Mouse (Mus musculus): Measurements from ENCODE around the gene Nkain1. TPM values are rescaled to one million over a fixed set of nuclear protein-coding genes. Genes with fewer than 3 reads are reported as not detected.

The Nkain1 gene
- total and polyA plus RNA-seq, 3 experiments: 5.6 to 16.7 (median 7.0) TPM

DNA sequence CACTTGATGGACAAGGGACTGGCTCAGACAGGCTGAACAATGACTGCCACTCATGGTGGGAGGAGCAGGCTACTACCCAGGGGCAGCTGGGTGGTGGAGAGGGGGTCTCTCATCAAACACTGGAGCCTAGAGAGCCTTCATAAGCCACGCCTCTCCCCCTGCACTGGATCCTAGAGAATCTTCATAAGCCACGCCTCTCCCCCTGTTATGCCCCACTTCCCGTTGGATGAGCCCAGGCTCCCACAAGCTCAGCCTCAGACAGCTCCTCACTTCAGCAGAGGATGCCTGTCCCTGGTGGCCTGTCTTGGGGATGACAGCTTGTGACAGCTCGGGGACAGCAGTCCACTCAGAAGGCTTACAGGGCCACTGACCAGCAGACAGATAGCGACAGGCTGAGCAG is 17.7 kb downstream of the Nkain1 start:
- WGBS: 76% methylated on average over 5 of the region's 5 CpGs
- TF ChIP-seq CTCF (IDR thresholded peaks at IDR 0.05) (no peak), POLR2A (IDR thresholded peaks at IDR 0.05; ENCODE audit: insufficient read depth, low read depth, low read length) (no peak), EP300 (IDR thresholded peaks at IDR 0.05; ENCODE audit: insufficient read depth, low read depth, low read length) (no peak)

GRCm38 (mm10) chr4:130553121-130553448 is 20.9 kb downstream of the Nkain1 start:
- no peak overlapping the region for H3K27ac ChIP-seq
- H3K27me3 ChIP-seq (ENCODE audit: control insufficient read depth, insufficient read depth, low read length): no peaks in the 10 kb centered on the region
- intact Hi-C loops (cut with DNase I): no loop called here
- WGBS: 23% methylated on average over 6 of the region's 6 CpGs
- no peak overlapping the region for H3K9ac ChIP-seq (ENCODE audit: low read depth, low read length)
- no peaks in the 10 kb centered on the region for H3K79me2 ChIP-seq (replicated peaks; ENCODE audit: control insufficient read depth, insufficient read depth, low read length)
- no peaks in the 10 kb centered on the region for H3K4me1 ChIP-seq (ENCODE audit: control insufficient read depth, insufficient read depth, low read length)
- H3K4me3 ChIP-seq: no peak overlapping the region
- no peak for DNase-seq
- no peaks in the 10 kb centered on the region for H3K36me3 ChIP-seq (ENCODE audit: control insufficient read depth, insufficient read depth, low read length)
- TF ChIP-seq EP300 (IDR thresholded peaks at IDR 0.05; ENCODE audit: insufficient read depth, low read depth, low read length) (no peak), CTCF (IDR thresholded peaks at IDR 0.05) (no peak), POLR2A (IDR thresholded peaks at IDR 0.05; ENCODE audit: insufficient read depth, low read depth, low read length) (no peak)

More for the DNA sequence above, 17.7 kb downstream of the Nkain1 start:
- no peaks in the 10 kb centered on the region for H3K27me3 ChIP-seq (ENCODE audit: control insufficient read depth, insufficient read depth, low read length)
- H3K27ac ChIP-seq: no peak overlapping the region
- H3K4me1 ChIP-seq (ENCODE audit: control insufficient read depth, insufficient read depth, low read length): no peaks in the 10 kb centered on the region
- no peaks in the 10 kb centered on the region for H3K36me3 ChIP-seq (ENCODE audit: control insufficient read depth, insufficient read depth, low read length)
- no peak overlapping the region for H3K9ac ChIP-seq (ENCODE audit: low read depth, low read length)
- H3K79me2 ChIP-seq (replicated peaks; ENCODE audit: control insufficient read depth, insufficient read depth, low read length): no peaks in the 10 kb centered on the region
- intact Hi-C loops (cut with DNase I): no loop called here
- H3K4me3 ChIP-seq: no peak overlapping the region
- no peak for DNase-seq

DNA sequence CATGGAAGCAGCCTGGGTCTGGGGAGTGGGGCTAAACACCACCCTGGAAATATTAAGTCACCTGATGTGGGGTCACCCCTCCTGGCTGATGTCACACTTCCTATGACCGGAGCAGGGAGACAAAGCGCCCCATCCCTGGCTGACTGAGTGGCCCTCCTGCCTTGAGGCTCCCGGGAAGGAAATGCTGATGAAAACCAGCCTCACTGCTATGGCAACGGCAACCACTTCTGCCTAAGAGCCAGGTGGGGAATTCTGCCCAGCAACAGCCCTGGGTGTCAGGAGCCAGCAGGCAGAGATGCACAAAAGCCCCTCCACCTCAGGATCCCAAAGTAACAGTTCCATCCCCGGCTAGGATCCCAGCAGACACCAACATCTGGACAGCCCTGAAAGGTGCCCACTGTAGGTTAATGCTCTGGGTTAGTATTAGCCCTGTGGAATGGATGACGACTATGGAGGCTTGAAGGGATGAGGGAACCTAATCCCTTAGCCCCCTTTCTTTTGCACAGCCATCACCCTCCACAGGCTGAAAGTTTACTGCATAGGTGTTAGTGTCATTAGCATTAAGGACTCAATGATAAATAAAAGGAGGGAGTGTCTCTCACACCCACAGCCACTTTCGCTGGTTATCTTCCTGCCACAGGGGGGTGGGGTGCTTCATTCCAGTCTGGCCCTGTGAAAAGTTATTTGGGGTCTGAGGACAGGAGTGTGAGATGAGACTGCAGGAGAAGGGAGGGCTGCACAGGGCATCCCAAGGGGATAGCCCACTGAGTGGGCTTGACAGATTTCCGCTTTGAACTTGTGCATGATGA is 21.5 kb downstream of the Nkain1 start:
- intact Hi-C loops (cut with DNase I): no loop called here
- H3K4me3 ChIP-seq: no peak overlapping the region
- H3K79me2 ChIP-seq (replicated peaks; ENCODE audit: control insufficient read depth, insufficient read depth, low read length): no peaks in the 10 kb centered on the region
- no peak for TF ChIP-seq CTCF (IDR thresholded peaks at IDR 0.05)
- 34% methylated on average over 8 of the region's 8 CpGs for WGBS
- no peaks in the 10 kb centered on the region for H3K4me1 ChIP-seq (ENCODE audit: control insufficient read depth, insufficient read depth, low read length)
- H3K27me3 ChIP-seq (ENCODE audit: control insufficient read depth, insufficient read depth, low read length): no peaks in the 10 kb centered on the region
- H3K9ac ChIP-seq (ENCODE audit: low read depth, low read length): no peak overlapping the region
- H3K27ac ChIP-seq: no peak overlapping the region
- no peaks in the 10 kb centered on the region for H3K36me3 ChIP-seq (ENCODE audit: control insufficient read depth, insufficient read depth, low read length)
- no peak for DNase-seq

DNA sequence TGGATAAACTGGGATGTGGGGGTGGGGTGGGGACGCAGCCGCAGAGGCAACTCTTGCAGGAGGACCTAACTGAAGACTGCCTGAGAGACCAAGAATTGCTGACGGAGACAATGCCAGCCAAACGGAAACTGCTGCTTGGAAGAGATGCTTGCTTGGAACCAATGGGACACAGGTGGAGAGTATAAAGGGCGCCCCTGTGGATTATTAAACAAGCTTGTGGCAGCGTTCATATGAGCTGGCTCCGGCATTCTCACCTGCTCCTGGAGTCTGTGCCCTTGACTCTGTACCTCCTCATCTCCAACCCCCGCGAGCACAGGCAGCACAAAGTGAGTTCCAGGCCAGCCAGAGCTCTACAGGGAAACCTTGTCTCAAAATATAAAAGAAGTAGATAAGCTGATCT is 23.5 kb downstream of the Nkain1 start:
- Histone ChIP-seq H3K9ac (ENCODE audit: low read depth, low read length) (no peak overlapping the region), H3K27me3 (ENCODE audit: control insufficient read depth, insufficient read depth, low read length) (no peaks in the 10 kb centered on the region), H3K4me1 (ENCODE audit: control insufficient read depth, insufficient read depth, low read length) (no peaks in the 10 kb centered on the region), H3K4me3 (no peak overlapping the region), H3K79me2 (replicated peaks; ENCODE audit: control insufficient read depth, insufficient read depth, low read length) (no peaks in the 10 kb centered on the region), H3K27ac (no peak overlapping the region), H3K36me3 (ENCODE audit: control insufficient read depth, insufficient read depth, low read length) (no peaks in the 10 kb centered on the region)
- 90% methylated on average over 9 of the region's 9 CpGs for WGBS
- DNase-seq: no peak
- intact Hi-C loops (cut with DNase I): no loop called here
- no peak for TF ChIP-seq CTCF (IDR thresholded peaks at IDR 0.05)
- TF ChIP-seq POLR2A (IDR thresholded peaks at IDR 0.05; ENCODE audit: insufficient read depth, low read depth, low read length): no peak
- TF ChIP-seq EP300 (IDR thresholded peaks at IDR 0.05; ENCODE audit: insufficient read depth, low read depth, low read length): no peak

DNA sequence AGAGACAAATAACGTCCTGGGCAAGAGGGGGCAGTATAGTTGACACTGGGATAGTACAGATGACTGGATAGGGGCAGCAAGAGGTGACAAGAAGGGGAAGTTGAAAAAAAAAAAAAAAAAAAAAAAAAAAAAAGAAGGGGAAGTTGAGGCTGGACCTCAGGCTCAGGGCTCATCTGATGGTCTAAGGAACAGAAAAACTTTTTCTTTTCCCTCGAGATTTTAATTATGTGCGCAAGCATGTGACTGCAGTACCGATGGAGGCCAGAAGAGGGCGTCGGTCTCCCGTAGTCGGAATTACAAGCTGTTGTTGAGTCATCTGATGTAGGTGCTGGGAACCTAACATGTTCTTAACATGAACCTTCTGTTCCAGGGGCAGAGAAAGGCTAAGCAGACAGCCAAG is 24.8 kb downstream of the Nkain1 start:
- no peak overlapping the region for H3K27ac ChIP-seq
- 81% methylated on average over 8 of the region's 8 CpGs for WGBS
- TF ChIP-seq CTCF (IDR thresholded peaks at IDR 0.05): peak; percentile 41
- no peak for TF ChIP-seq EP300 (IDR thresholded peaks at IDR 0.05; ENCODE audit: insufficient read depth, low read depth, low read length)
- no peak for TF ChIP-seq POLR2A (IDR thresholded peaks at IDR 0.05; ENCODE audit: insufficient read depth, low read depth, low read length)
- H3K36me3 ChIP-seq (ENCODE audit: control insufficient read depth, insufficient read depth, low read length): no peaks in the 10 kb centered on the region
- no peaks in the 10 kb centered on the region for H3K79me2 ChIP-seq (replicated peaks; ENCODE audit: control insufficient read depth, insufficient read depth, low read length)
- no peak for DNase-seq
- H3K4me1 ChIP-seq (ENCODE audit: control insufficient read depth, insufficient read depth, low read length): no peaks in the 10 kb centered on the region
- H3K4me3 ChIP-seq: no peak overlapping the region
- H3K9ac ChIP-seq (ENCODE audit: low read depth, low read length): no peak overlapping the region
- intact Hi-C loops (cut with DNase I): no loop called here
- H3K27me3 ChIP-seq (ENCODE audit: control insufficient read depth, insufficient read depth, low read length): no peaks in the 10 kb centered on the region

- H3K9ac ChIP-seq (ENCODE audit: low read depth, low read length): no peak overlapping the region
- no peaks in the 10 kb centered on the region for H3K79me2 ChIP-seq (replicated peaks; ENCODE audit: control insufficient read depth, insufficient read depth, low read length)
- TF ChIP-seq EP300 (IDR thresholded peaks at IDR 0.05; ENCODE audit: insufficient read depth, low read depth, low read length) (no peak), POLR2A (IDR thresholded peaks at IDR 0.05; ENCODE audit: insufficient read depth, low read depth, low read length) (no peak), CTCF (IDR thresholded peaks at IDR 0.05) (no peak)
- no peak overlapping the region for H3K4me3 ChIP-seq
- H3K36me3 ChIP-seq (ENCODE audit: control insufficient read depth, insufficient read depth, low read length): no peaks in the 10 kb centered on the region
- WGBS: 53% methylated on average over 13 of the region's 13 CpGs
- no peak overlapping the region for H3K27ac ChIP-seq
- intact Hi-C loops (cut with DNase I): no loop called here
- H3K4me1 ChIP-seq (ENCODE audit: control insufficient read depth, insufficient read depth, low read length): no peaks in the 10 kb centered on the region
- DNase-seq: no peak
- H3K27me3 ChIP-seq (ENCODE audit: control insufficient read depth, insufficient read depth, low read length): no peaks in the 10 kb centered on the region
Observed at GRCm38 (mm10) chr4:130546798-130547562, 27.0 kb downstream of the Nkain1 start.

All from heart, adult 2 months (tissue).